Mouse (Mus musculus) heart, embryonic 14.5 days (tissue): ENCODE measurements at regions not wholly inside any gene's neighbourhood (a gene's known extent, or its start where the extent isn't known, plus 50 kb on each side); places are given as distances from the start of the nearest gene placed in this dataset.
"Not testable (repeated sequence)": the region's sequence is repeated elsewhere in the genome, so short reads cannot be mapped to it uniquely, and the experiment has no call there.

Source experiments
- ATAC-seq: fragments of 200-750 bp; cut with Nextera tagmentation; 2 replicates; pipeline ENCODE4 v1.8.0; 2017; ENCODE audit warnings: low read depth, moderate TSS enrichment; ENCODE audit not compliant: insufficient number of reproducible peaks, insufficient read depth, low FRiP score
- H3K27ac ChIP-seq, 2 experiments: fragments of 200-500 bp in 1 of 2; fragments of 300-500 bp in 1 of 2; sonication (generic) in 1 of 2; replicated peaks in 1 of 2; 2 replicates each; pipeline ENCODE4 v1.5.1; 2012 to 2014; ENCODE audit warnings: low read depth in 2 of 2, low read length in 2 of 2, control low read depth in 1 of 2, mild to moderate bottlenecking in 1 of 2, mixed read lengths in 1 of 2; ENCODE audit not compliant: control insufficient read depth in 1 of 2, insufficient read depth in 1 of 2
- H3K27me3 ChIP-seq: fragments of 300-500 bp; sonication (generic); 2 replicates; pipeline ENCODE4 v1.6.1; 2014; ENCODE audit warnings: mild to moderate bottlenecking, low read length, control low read depth; ENCODE audit not compliant: control insufficient read depth, insufficient read depth
- H3K36me3 ChIP-seq: fragments of 300-500 bp; sonication (generic); 2 replicates; pipeline ENCODE4 v1.6.1; 2014; ENCODE audit warnings: mild to moderate bottlenecking, control low read depth, low read length, mixed read lengths; ENCODE audit not compliant: control insufficient read depth, insufficient read depth
- H3K4me1 ChIP-seq, 2 experiments: fragments of 200-500 bp in 1 of 2; fragments of 300-500 bp in 1 of 2; sonication (generic) in 1 of 2; 2 replicates each; pipeline ENCODE4 v1.6.1; 2012 to 2014; ENCODE audit warnings: low read length in 2 of 2, control low read depth in 1 of 2, mixed read lengths in 1 of 2; ENCODE audit not compliant: control insufficient read depth in 2 of 2, insufficient read depth in 2 of 2
- H3K4me2 ChIP-seq: fragments of 300-500 bp; sonication (generic); 2 replicates; pipeline ENCODE4 v1.6.1; 2014; ENCODE audit warnings: mild to moderate bottlenecking, low read length
- H3K4me3 ChIP-seq, 2 experiments: fragments of 200-500 bp in 1 of 2; fragments of 300-500 bp in 1 of 2; sonication (generic) in 1 of 2; 2 replicates each; pipeline ENCODE4 v1.5.1; 2012 to 2014; ENCODE audit warnings: low read length in 2 of 2, mild to moderate bottlenecking in 2 of 2, control low read depth in 1 of 2, low read depth in 1 of 2, moderate library complexity in 1 of 2; ENCODE audit not compliant: control insufficient read depth in 1 of 2, insufficient read depth in 1 of 2
- H3K9ac ChIP-seq: fragments of 300-500 bp; sonication (generic); 2 replicates; pipeline ENCODE4 v1.6.1; 2014; ENCODE audit warnings: mild to moderate bottlenecking, low read length
- H3K9me3 ChIP-seq: fragments of 300-500 bp; sonication (generic); 2 replicates; pipeline ENCODE4 v1.6.1; 2016; ENCODE audit warnings: low read length, control low read depth; ENCODE audit not compliant: control insufficient read depth
- WGBS: fragments of 180-500 bp; shearing (Covaris S2); extraction: QIAGEN DNeasy Blood & Tissue Kit; methylation state at CpG from one replicate; pipeline ENCODE4 v1.1.7; 2014; 5-methylcytosine and 5-hydroxymethylcytosine counted together

- no peak overlapping the region for H3K4me2 ChIP-seq
- H3K27me3 ChIP-seq = no peaks in the 10 kb centered on the region
- no peak overlapping the region for H3K4me3 ChIP-seq
- 74% methylated on average over 4 of the region's 4 CpGs for WGBS
- H3K9ac ChIP-seq = no peak overlapping the region
- H3K27ac ChIP-seq = no peak overlapping the region
- H3K4me1 ChIP-seq = no peaks in the 10 kb centered on the region
- no peaks in the 10 kb centered on the region for H3K36me3 ChIP-seq
- H3K9me3 ChIP-seq = no peaks in the 10 kb centered on the region
- no peak for ATAC-seq
Observed at GRCm38 (mm10) chr1:47646681-47647080, 754.0 kb upstream of the Slc39a10 start.

- H3K9me3 ChIP-seq = no peaks in the 10 kb centered on the region
- ATAC-seq = no peak
- 76% methylated on average over 4 of the region's 4 CpGs for WGBS
- H3K4me2 ChIP-seq = no peak overlapping the region
- peaks cover 0 to 3% of the 10 kb centered on the region in 2 experiments; a peak in 1 of 4 replicates for H3K4me1 ChIP-seq
- no peaks in the 10 kb centered on the region for H3K36me3 ChIP-seq
- H3K27ac ChIP-seq = no peak overlapping the region
- H3K4me3 ChIP-seq = no peak overlapping the region
- H3K9ac ChIP-seq = no peak overlapping the region
- H3K27me3 ChIP-seq = no peaks in the 10 kb centered on the region
Observed at GRCm38 (mm10) chr1:47606597-47606996, 713.9 kb upstream of the Slc39a10 start.

- H3K4me1 ChIP-seq = peaks cover 0 to 3% of the 10 kb centered on the region in 2 experiments; a peak in 1 of 4 replicates
- 22% methylated on average over 2 of the region's 2 CpGs for WGBS
- H3K36me3 ChIP-seq = no peaks in the 10 kb centered on the region
- H3K4me3 ChIP-seq = no peak overlapping the region
- H3K27ac ChIP-seq = peak overlapping the region in 1 of 2 experiments; percentile 50; a peak in 1 of 4 replicates
- no peak for ATAC-seq
- H3K27me3 ChIP-seq = no peaks in the 10 kb centered on the region
- H3K9me3 ChIP-seq = no peaks in the 10 kb centered on the region
- no peak overlapping the region for H3K9ac ChIP-seq
- no peak overlapping the region for H3K4me2 ChIP-seq
Observed at GRCm38 (mm10) chr1:47603989-47604360, 711.3 kb upstream of the Slc39a10 start.

- Histone ChIP-seq H3K4me2 (no peak overlapping the region), H3K4me3 (no peak overlapping the region), H3K9me3 (no peaks in the 10 kb centered on the region), H3K27me3 (no peaks in the 10 kb centered on the region), H3K4me1 (peaks cover 0 to 3% of the 10 kb centered on the region in 2 experiments; a peak in 1 of 4 replicates), H3K36me3 (no peaks in the 10 kb centered on the region), H3K27ac (no peak overlapping the region), H3K9ac (no peak overlapping the region)
- ATAC-seq = no peak
- WGBS = 23% methylated on average over 3 of the region's 3 CpGs
Observed at GRCm38 (mm10) chr1:47603294-47603988, 710.8 kb upstream of the Slc39a10 start.

- ATAC-seq, H3K27ac ChIP-seq, H3K36me3 ChIP-seq, H3K4me1 ChIP-seq, H3K27me3 ChIP-seq, H3K4me3 ChIP-seq, H3K9me3 ChIP-seq, H3K4me2 ChIP-seq, H3K9ac ChIP-seq: not testable (repeated sequence)
- WGBS = 63% methylated on average over 1 of the region's 4 CpGs
Observed at GRCm38 (mm10) chr1:47593641-47594040, 701.0 kb upstream of the Slc39a10 start.

GRCm38 (mm10) chr1:47545606-47546005 is 653.0 kb upstream of the Slc39a10 start:
- Histone ChIP-seq H3K9me3 (no peaks in the 10 kb centered on the region), H3K4me1 (no peaks in the 10 kb centered on the region), H3K27ac (no peak overlapping the region), H3K36me3 (no peaks in the 10 kb centered on the region), H3K4me2 (no peak overlapping the region), H3K4me3 (no peak overlapping the region), H3K9ac (no peak overlapping the region), H3K27me3 (no peaks in the 10 kb centered on the region)
- ATAC-seq = no peak
- WGBS = 50% methylated on average over 1 of the region's 1 CpGs

GRCm38 (mm10) chr1:47511426-47511825 is 618.8 kb upstream of the Slc39a10 start:
- no peak for ATAC-seq
- Histone ChIP-seq H3K36me3 (no peaks in the 10 kb centered on the region), H3K9me3 (no peaks in the 10 kb centered on the region), H3K27me3 (no peaks in the 10 kb centered on the region), H3K27ac (no peak overlapping the region), H3K4me3 (no peak overlapping the region), H3K4me2 (no peak overlapping the region), H3K9ac (no peak overlapping the region), H3K4me1 (no peaks in the 10 kb centered on the region)
- 86% methylated on average over 5 of the region's 5 CpGs for WGBS

- ATAC-seq = no peak
- Histone ChIP-seq H3K27me3 (no peaks in the 10 kb centered on the region), H3K4me2 (no peak overlapping the region), H3K4me1 (no peaks in the 10 kb centered on the region), H3K9ac (no peak overlapping the region), H3K27ac (no peak overlapping the region), H3K9me3 (no peaks in the 10 kb centered on the region), H3K36me3 (no peaks in the 10 kb centered on the region), H3K4me3 (no peak overlapping the region)
Observed at GRCm38 (mm10) chr1:47507801-47508200, 615.1 kb upstream of the Slc39a10 start.
